Mouse (Mus musculus) layer of hippocampus, adult 6 months (tissue): ENCODE results near the gene Ints14. TPM values are rescaled to one million over a fixed set of nuclear protein-coding genes. Genes with fewer than 3 reads are reported as not detected.

Source experiments
- long read RNA-seq, 2 experiments: library from polyadenylated mRNA; unstranded; transcript quantifications; one replicate each; pipeline ENCODE4 v2.0.0; 2019 to 2020
- microRNA-seq: library from miRNA; unstranded; fragments of <30 nt; microRNA quantifications from one replicate; pipeline ENCODE4 v1.2.0, GENCODE M21; 2020
- polyA plus RNA-seq: library from polyadenylated mRNA; unstranded; fragments of <200 nt; fragmentation: Nextera tagmentation; gene quantifications from 2 replicates; pipeline ENCODE4 v1.2.3, GENCODE M21; 2021

The Ints14 gene
- polyA plus RNA-seq = 11.0 and 11.5 TPM in 2 replicates
- long read RNA-seq, experiment 1, transcript Ints14-202 (13 exons, 2,820 nt) = major isoform, 15 of 30 reads
- long read RNA-seq, experiment 1, partial matches to known transcripts = 9 of 30 reads
- long read RNA-seq, experiment 1, other reads (novel, unspliced or antisense) = 4 of 30 reads
- long read RNA-seq, experiment 2, transcript Ints14-201 (13 exons, 2,837 nt) = minor isoform, 8 of 91 reads
- long read RNA-seq, experiment 2, transcript Ints14-202 (13 exons, 2,820 nt) = major isoform, 55 of 91 reads
- long read RNA-seq, experiment 2, partial matches to known transcripts = 17 of 91 reads
- long read RNA-seq, experiment 2, other reads (novel, unspliced or antisense) = 11 of 91 reads

DNA sequence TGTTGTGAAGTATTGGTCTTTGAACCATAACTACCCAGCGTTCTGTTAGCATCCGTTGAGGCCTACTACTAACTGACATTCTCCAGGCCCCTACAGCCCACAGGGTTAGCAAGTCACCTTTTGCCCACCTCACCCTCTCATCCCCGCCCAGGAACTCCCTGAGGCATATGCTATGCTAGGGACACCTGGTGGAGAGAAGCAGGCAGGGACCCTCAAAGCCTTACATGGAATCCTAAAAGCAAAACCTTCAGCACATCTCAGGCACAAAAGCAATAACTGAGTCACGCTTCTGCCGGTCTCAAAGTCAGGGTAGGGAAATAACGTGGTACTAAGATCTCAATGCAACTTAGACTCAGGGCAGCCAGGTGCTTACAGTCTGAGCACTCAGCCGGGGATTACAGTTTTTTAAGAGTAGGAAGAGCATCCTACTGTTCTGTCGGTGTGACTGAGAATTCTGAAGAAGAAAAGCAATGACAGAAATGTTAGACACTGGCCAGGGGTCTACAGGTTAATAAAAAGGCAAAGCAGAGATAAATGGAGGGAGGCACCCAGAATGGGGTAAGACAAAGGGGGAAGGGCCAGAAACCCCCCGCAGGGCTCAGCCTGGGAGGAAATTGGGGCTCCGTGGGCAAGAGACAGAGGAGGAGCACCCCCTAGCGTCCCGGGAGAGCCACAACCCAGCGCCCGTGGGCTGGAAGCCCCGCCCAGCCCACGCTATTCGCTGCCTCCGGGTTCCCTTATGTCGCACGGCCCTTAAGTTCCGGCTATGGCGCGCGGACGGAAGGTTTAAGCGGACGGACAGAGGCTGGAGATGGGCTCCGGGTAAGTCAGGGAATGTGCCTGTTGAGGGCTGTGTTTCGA, at the start of gene Ints14:
Gene Ints14, plus strand, starts transcription at position 789 of the 861 bp plus-strand sequence.

DNA sequence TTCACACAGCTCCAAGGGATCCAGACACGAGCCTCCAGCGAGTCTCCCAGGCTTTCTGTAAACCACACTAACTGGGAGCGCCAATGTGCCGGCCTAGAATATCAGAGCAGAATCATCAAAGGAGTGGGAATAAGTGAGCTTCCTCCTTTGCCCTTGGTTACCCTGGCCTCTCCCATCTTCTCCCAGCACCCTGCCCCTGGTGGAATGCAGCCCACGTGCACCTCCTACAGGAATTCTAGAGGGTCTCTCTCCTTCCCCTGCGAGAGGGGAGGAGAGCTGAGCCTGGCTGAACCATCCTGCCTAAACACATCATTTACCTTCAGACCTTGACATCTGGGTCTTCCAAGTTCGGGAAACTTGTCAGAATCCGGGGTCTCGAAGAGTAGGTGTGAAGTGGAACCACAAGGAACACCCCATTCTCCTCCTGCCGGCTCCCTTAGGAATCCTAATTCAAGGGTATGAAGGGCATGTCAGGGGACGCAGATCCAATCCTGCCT, 9.5 kb upstream of the Ints14 start, which contains the start of gene Slc24a1:
Gene Slc24a1, minus strand, starts transcription at position 447 of the 497 bp plus-strand sequence.

DNA sequence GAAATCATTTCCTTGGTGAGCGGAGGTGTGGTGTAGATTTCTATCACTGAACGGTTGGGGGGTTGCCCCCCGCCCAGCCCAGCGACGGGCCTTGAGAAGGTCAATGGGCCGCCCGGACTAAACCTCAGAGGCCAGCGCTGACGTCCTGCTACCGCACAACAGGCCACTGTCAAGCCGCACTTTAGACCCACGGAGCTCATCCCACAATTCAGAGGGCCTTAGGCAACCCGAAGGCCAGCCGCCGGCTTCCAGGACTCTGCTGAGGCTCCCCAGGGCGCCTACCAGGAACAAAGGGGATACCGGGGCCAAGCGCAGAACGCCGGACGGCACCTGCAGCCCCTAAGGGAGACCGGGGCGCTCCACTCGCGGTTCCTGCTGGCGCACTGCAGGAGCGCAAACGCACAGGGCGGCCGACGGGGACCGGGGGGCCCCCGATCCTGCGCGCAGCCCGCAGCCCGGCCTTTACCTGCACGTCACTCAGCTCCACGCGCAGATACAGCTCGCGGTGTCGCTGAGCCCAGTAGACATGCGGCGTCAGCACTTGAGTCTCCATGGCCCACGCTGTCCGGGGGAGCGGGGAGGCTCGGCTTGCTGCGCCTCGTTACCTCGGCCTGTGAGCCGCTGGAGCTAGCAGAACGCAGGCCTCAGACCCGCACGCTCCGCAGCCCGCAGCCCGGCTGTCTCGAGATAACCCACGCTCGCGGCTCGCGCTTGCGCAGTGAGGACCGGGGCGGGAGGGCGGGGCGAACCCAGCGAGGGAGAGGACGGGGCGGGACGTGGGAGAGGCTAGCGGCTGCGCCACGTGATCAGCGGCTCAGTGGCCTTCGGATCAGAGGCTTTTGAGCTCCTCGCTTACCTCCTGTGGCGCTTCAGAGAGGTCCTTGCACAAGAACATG, 60.5 kb downstream of the Ints14 start, which contains the start of gene Hacd3:
Gene Hacd3, minus strand, starts transcription at position 703 of the 896 bp plus-strand sequence.

DNA sequence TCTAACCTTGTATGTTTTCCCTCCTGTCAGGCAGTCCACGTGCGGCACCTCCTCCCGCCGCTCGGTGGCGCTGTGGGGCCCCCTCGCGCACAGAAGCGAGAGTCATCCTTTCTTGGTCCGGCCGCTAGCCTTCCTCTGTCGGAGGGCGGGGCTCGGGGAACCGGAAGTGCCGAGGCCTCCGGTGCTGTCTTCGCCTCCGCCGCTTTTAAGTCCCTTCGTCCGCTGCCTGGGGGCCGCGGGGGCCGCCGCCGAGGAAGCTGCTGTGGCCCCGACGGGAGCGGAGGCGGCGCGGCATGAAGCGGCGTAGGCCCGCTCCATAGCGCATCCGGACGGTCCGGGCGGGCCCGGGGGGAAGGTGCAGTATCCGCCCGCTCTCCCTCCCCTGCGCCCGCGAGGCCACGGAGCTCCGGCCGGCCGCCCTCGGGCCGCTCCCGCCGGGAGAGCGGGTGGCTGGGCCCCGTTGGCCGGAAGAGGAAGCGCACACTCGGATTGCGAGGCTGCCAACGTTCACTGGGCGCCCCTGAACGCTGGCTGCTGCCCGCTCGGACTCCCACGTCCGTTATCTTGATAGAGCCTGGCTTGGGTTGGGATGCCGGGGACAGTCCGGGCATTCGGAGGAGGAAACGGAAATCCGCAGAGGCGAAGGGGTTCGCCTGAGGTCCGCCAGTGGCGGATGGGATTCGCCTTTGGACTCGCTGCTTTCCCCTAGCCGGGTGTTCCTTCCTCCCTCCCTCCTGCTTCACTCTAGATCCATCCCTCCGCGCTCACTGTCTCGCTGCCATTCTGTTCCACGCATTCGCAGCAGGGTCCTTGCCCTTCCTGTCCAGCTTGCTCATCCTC, 71.8 kb downstream of the Ints14 start, which contains the start of gene Dpp8:
Gene Dpp8, plus strand, starts transcription at position 146 of the 840 bp plus-strand sequence.

Small RNA genes within 50 kb of the gene (microRNA-seq; reads per million reads assigned to microRNA genes)
- not detected for gene Gm25640

Other genes starting within 250 kb of the Ints14 start
- 274 and 335 TPM in 2 replicates for gene Rab11a, start 223.1 kb upstream of the Ints14 start, polyA plus RNA-seq
- gene Dennd4a, start 149.6 kb upstream of the Ints14 start, polyA plus RNA-seq = 5.2 and 5.7 TPM in 2 replicates
- 0.05 and 0.10 TPM in 2 replicates for gene Slc24a1, start 9.3 kb upstream of the Ints14 start, polyA plus RNA-seq
- gene Hacd3, start 60.8 kb downstream of the Ints14 start, polyA plus RNA-seq = 92.6 and 112 TPM in 2 replicates
- gene Dpp8, start 71.5 kb downstream of the Ints14 start, polyA plus RNA-seq = 22.0 and 28.5 TPM in 2 replicates
- 6.5 and 7.4 TPM in 2 replicates for gene Igdcc4, start 140.6 kb downstream of the Ints14 start, polyA plus RNA-seq
- 0.38 and 0.40 TPM in 2 replicates for gene Igdcc3, start 180.3 kb downstream of the Ints14 start, polyA plus RNA-seq
- gene Parp16, start 234.4 kb downstream of the Ints14 start, polyA plus RNA-seq = 2.0 and 2.5 TPM in 2 replicates